In genomic region chr7:47076193-47076592, GRCm38 (mm10) we compare ENCODE assay signal across 20 mouse cellular contexts. TPM values are rescaled to one million over a fixed set of nuclear protein-coding genes. Genes with fewer than 3 reads are reported as not detected.
"Had no signal": no experiment of that assay in that cellular context is flagged by ENCODE, and none has a peak within 500 bp of the region (broad histone marks: within the 10 kb centered on the region; RNA-seq: fewer than 3 reads in every experiment).

No protein-coding gene starts in this region.

- H3K27me3 ChIP-seq: lung, embryonic 15.5 days; midbrain, embryonic 13.5 days; midbrain, embryonic 15.5 days; neural tube, embryonic 12.5 days; stomach, embryonic 15.5 days had no signal

- H3K4me1 ChIP-seq: midbrain, embryonic 15.5 days had no signal

- H3K27ac ChIP-seq: lung, embryonic 15.5 days; macrophage; midbrain, embryonic 13.5 days; midbrain, embryonic 15.5 days; neural tube, embryonic 12.5 days; stomach, embryonic 15.5 days; stomach, postnatal 0 days had no signal

- H3K4me2 ChIP-seq: lung, embryonic 15.5 days; midbrain, embryonic 11.5 days; midbrain, embryonic 13.5 days; midbrain, embryonic 15.5 days; neural tube, embryonic 12.5 days; stomach, embryonic 15.5 days had no signal

- H3K36me3 ChIP-seq: lung, embryonic 15.5 days; neural tube, embryonic 12.5 days; stomach, embryonic 15.5 days had no signal

- H3K9ac ChIP-seq: lung, embryonic 15.5 days; midbrain, embryonic 13.5 days; midbrain, embryonic 15.5 days; neural tube, embryonic 12.5 days; stomach, embryonic 15.5 days had no signal

- H3K9me3 ChIP-seq: lung, embryonic 15.5 days; megakaryocyte, embryonic 14.5 days; midbrain, embryonic 13.5 days; midbrain, embryonic 15.5 days; neural tube, embryonic 12.5 days; stomach, embryonic 15.5 days had no signal

- ATAC-seq: lung, postnatal 0 days; midbrain, embryonic 13.5 days; midbrain, embryonic 15.5 days had no signal

- DNase-seq: lung, adult 2 months; lung, postnatal 14 days; lung, postnatal 36 days; right cerebral cortex, postnatal 14 days; thymus, adult 18-20 months; thymus, postnatal 14 days; thymus, postnatal 36 days had no signal

- H3K4me3 ChIP-seq: lung, embryonic 15.5 days; megakaryocyte, embryonic 14.5 days; midbrain, embryonic 13.5 days; midbrain, embryonic 15.5 days; neural tube, embryonic 12.5 days; stomach, embryonic 15.5 days had no signal

RNA-seq across cellular contexts. Expression of gene Ptpn5, which starts 57.3 kb away (rescaled TPM):
- total RNA-seq: megakaryocyte progenitor cell, adult 5-6 weeks; monocyte, adult 5-6 weeks; neutrophil, adult 5-6 weeks had no signal
- polyA plus RNA-seq: macrophage had no signal
